Mouse (Mus musculus) frontal cortex, postnatal 36 days (tissue): ENCODE measurements around the gene Sh3bp5.

Experiments used
- DNase-seq, 2 experiments: peaks; one replicate each; pipeline ENCODE4 v3.0.0; 2022; ENCODE audit warnings: low spot score in 2 of 2

Sh3bp5 gene

GRCm38 (mm10) chr14:31433126-31433525 is 2.8 kb downstream of the Sh3bp5 start:
- DNase-seq = no peak

DNA sequence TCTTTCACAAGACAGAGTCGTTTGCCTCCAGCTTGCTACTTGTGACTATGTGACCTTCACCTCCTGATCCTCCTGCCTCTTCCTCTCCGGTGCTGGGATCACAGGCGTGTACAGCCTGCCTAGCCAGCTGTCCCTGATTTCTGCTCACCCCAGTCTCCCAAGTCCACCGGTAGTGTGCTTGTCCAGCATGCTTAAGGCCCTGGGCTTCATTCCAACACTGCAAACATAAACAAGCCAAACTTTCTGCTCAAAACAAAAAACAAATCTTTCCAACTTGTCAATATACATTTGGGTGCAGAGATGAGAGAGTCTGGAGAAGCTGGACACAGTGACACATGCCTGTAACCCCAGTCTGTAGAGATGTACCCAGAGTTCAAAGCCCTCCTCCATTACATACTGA is 3.5 kb downstream of the Sh3bp5 start:
- DNase-seq = no peak

DNA sequence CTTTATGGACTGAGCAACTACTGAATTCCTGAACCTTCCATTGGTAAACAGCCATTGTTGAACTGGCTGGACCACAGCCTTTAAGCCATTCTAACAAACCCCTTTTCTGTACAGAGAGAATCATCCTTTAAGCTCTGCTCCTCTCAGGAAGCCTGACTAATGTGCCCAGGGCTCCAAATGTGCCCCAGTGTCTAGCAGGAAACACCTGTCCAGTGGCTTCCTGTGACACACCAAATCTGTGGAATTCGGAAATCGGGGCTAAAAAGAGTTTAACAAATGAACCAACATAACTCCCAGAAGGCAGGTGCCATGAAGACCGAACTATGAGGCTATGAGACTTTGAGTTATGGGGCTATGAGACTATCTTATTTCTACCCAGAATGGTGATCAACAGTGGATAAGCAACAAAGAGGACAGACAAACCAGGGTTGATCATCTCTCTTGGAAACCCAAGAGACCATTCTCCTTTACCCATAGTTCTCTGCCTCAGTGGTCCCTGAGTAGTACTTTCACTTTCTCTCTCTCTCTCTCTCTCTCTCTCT is 4.0 kb downstream of the Sh3bp5 start:
- no peak for DNase-seq

DNA sequence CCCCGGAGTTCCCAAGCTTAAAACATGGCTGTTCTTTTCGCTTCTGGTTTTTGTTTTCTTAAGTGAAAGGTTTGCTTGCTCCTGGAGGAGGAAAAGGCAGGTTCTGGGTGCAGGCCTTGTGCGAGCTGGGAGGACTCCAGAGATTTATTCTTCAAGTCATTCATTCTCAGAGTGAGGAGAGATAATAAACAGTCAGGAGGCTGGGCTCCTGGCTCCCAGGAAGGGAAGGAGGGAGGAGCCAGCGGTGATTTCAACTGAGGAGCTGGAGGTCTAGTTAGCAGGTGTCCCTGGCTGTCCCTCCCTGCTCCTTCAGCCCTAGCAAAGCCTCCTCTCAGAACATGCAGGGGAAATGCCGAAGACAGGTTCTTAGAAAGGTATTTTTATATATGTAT is 6.9 kb downstream of the Sh3bp5 start:
- DNase-seq = no peak

GRCm38 (mm10) chr14:31428211-31429003 is 7.5 kb downstream of the Sh3bp5 start:
- DNase-seq = peak; percentile 76

DNA sequence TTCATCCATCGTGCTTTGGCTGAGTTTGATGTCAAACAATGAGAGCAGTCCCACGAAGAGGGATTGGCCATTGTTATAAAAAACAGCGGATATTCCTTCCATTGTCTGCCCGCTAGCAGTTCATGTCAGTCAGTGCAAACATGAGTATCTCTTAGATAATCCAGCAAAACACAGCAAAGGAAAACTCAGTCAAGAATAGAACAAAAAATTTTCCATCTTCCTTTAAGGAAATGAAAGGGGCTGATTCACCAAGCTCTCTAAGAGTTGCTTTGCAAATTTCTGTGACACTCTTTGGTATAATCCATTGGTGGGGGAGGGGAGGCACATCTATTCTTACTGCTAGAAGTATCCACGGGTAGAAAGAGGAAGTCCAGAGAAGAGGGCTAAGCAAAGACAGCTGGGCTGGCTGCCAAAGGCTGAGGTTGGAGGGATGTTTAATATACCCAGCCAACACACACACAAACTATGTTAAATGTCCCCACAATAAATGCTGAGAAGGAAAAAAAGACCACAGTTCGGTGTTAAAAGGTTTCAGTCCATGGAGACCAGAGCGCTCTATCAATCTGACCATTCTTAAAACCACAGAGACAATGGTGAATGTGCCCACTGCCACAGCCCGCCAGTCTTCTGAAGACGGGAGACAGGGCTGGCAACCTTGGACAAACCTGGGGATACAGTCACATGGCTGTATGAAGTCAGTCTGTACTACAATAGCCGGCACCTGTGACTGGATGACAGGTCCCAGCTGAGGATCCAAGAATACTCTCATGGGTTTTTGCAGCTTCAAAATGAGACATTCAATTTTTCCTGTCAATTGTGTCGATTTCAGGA is 12.7 kb downstream of the Sh3bp5 start:
- DNase-seq = peak in 1 of 2 experiments; percentile 70

DNA sequence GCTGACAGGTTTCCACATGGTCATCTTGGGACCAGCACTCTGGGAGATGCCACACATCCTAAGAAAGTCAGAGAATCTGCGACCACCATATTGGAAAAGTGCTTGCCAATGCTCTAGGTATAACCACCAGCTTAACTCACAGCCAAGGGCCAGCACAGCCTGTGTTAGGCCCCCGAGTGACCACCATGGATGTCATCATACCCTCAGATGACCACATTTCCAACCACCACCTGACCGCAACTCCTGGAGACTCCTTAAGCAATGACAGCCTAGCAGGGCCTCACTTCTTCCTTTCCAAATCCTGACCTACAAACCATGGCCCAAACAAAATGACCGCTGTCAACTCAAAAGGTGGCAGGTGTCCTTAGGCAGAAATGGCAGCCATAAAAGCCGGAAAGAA is 13.5 kb downstream of the Sh3bp5 start:
- DNase-seq = no peak

DNA sequence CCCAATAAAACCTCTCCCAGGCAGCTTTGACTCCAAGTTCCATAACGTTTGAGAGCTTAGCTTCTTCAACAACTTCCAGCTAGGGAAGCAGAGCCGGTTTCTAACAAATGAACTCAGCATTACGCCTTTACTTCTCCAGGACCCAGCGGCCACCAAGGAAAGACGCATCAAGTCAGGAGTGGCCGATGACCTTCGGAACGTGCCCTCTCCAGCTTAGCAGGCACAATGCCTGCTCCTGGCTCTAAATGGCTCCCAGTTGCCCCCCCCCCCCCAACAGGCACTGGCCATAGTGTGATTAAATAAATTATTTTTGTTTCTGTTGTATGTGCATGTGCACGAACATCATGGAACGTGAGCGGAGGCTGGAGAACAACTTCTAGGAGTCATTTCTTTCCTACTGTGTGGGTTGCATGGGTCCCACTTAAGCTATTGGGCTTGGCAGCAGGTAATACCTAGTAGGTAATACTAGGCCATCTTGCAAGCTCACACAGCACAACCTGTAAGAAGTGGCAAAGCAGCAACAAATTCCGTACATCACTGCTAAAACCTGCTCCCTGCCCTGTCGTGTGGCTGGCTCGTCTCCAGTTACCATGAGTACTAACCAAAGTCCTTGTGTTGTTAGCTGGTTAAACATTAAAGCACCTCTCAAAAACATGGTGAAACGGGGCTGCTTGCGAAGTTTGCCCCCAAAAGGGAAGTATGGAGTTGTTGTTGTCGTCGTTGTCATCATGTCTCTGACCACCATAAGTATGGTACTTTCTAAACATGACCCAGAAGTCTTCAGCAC is 14.2 kb downstream of the Sh3bp5 start:
- DNase-seq = no peak

DNA sequence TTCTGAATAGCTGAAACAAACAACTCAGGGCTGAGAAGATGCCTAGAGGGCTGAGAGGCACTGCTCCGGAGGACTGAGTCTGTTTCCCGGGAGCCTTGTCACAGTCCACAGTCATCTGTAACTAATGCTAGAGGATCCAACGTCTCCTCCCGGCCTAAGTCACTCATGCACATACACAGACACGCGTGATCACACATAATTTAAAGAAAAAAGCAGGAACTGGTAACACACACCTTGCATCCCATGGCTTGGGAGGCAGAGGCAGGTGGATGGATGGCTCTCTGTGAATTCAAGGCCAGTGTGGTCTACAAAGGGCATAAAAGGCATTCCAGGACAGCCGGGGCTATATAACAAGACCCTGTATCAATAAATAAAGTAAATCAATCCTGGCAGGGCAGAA is 14.9 kb downstream of the Sh3bp5 start:
- DNase-seq = no peak

- DNase-seq = no peak
Observed at GRCm38 (mm10) chr14:31420562-31420961, 15.3 kb downstream of the Sh3bp5 start.

DNA sequence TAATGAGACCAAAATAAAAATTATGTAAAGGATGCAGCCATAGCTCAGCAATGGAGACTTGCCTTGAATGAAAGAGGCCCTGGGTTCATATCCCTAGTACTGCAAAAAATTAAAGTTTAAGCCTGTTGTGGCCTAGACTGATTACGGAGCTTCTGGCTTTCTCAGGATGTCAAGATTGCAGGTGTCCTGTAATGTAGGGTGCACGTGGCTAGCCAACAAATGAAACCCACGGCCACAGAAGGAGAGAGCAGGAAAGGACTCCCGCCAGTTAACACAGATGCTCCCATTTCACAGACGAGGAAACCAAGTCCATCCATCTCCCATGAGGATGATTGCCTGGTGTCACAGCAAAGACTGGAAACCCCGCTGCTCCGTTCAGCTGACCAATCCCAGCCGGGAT is 15.7 kb downstream of the Sh3bp5 start:
- DNase-seq = no peak

GRCm38 (mm10) chr14:31419279-31419678 is 16.6 kb downstream of the Sh3bp5 start:
- DNase-seq = no peak

DNA sequence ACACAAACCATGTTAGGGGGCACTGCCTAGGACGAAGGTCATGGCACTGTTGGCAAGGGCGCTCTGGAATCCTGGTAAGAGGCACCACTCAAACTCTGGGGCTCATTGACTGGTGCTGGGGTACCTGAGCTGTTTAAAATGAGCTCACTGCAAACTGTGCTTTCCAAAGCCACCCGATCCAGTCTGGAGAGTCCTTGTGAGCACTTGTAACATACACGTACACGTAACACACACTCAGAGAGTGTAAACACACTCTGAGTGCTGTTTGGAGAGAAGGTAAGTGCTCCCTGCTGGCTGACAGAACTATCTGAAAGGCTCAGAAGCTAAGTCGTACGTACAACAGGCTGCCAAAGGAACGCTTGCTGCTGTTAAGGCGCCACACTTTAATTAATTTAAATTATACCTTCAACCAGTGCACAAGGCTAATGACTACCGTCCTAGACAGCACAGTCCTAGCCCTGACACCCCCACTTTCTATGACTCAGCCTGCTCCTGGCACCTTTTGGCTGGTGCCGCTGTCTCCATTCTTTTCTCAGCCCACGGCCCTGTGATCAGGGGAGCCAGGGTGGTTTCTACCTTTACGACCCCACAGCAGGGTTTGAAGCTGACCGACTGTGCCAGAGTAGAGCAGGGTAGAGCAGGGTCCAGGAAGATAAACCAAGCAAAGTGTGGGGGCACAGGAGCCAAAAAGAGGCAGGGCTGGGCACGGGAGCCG is 18.9 kb downstream of the Sh3bp5 start:
- no peak for DNase-seq

- no peak for DNase-seq
Observed at GRCm38 (mm10) chr14:31416411-31416810, 19.5 kb downstream of the Sh3bp5 start.

- DNase-seq = no peak
Observed at GRCm38 (mm10) chr14:31414967-31415376, 20.9 kb downstream of the Sh3bp5 start.

DNA sequence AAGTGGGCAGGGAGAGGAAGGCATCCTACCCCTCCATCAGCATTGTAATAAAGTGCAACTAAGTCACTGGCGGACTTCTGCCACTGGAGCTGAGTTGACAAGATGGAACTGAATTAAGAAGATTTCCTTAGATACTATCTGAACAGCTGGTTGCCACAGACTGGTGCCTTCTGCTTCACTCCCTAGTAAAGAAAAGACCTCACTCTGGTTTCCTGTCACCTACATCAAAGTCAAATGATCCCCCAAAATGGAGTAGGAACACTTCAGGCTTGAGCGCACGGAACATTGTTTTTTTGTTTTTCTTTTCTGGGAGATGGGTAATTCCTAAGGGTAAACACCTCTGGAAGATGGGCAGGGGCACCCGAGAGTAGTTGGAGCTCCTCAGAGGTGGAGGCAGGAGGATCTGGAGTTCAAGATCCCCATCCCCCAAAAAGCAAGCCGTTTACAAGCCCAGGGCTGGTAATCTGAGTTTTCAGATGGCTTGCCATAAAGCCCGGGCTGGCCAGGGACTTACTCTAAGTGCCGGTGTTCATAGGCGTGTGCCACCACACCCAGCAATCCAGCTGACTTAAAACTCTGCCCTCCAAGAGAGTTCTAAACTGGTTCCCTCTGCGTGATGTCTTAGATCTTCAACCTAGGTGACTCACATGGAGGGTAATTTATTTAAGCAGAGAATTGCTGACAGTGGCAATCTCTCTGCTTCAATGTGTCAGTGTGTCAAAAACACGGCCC is 21.5 kb downstream of the Sh3bp5 start:
- no peak for DNase-seq

DNA sequence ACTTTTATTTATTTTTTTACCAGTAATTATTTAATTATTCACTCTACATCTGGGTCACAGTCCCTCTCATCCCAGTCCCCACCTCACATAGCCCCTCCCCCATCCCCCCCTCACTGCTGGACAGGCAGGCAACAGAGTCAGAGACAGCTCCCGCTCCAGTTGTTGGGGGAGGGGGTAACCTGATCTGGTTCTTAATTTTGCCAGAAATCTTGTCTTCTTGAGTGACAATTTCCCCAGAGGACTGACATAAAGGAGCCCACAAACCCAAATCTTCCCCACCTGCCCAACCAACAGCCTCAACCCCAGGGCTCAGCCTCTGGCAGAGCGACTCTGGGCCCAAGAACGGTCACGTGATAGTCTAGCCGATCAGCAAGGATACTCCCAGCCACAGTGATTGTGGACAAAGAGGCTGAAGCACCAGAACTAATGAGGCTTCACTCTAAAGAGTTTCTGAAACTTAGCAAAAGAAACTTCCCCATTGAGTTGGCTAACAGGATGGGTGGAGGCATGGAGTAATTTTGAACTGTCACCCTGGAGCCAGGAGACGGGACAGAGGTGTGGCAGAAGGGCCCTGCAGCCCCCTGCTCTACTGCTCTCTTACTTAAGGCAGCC is 22.3 kb downstream of the Sh3bp5 start:
- DNase-seq = no peak

DNA sequence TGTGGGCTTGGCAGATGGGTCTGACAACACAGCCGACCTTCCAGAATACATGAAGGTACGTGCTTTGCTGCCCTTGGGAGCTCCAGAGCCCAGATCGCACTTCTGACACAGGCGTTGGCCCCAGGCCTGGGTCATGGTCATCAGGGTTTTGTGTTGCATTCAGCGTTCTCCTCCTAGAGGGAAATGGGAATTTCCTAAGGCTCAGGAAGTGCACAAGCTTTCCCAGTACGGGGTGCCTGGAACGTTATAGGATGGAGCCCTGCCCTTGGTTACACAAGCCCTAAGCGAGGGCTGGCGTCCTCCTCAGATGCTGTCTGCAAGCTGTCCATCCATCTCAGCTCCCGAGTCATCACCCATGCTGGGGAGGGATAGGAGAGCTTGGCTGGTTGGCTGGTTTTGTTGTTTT is 23.2 kb downstream of the Sh3bp5 start:
- DNase-seq = no peak

DNA sequence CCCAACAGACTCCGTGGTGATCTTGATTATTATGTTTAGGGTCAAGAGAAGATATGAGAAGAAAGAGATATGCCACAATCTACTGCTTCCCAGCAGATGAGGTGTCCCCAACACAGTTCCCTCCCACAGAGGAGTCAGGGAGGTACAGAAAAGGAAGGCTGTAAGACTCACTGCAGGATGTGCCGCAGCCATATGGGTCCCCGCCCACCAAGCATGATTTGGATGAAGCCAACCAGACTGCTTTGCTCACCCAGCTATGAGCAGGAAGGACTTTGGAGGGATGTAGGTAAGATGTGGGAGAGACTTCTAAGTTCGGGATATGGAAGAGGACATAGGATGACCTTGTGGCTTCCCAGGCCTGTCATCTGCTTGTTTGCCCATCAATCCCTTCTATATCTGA is 25.1 kb downstream of the Sh3bp5 start:
- DNase-seq = peak; percentile 77 to 87

GRCm38 (mm10) chr14:31410123-31410724 is 25.7 kb downstream of the Sh3bp5 start:
- no peak for DNase-seq
